Mouse (Mus musculus) CH12.LX (cell line): ENCODE results near the gene Kbtbd7. TPM values are rescaled to one million over a fixed set of nuclear protein-coding genes. Genes with fewer than 3 reads are reported as not detected.

Experiments
- DNase-seq: peaks from one replicate; pipeline ENCODE4 v3.0.0-alpha.2; 2013; ENCODE audit errors: extremely low read depth
- H3K27ac ChIP-seq: 2 replicates; pipeline ENCODE4 v1.5.1; 2012; ENCODE audit warnings: low read depth, mild to moderate bottlenecking, control low read depth, moderate library complexity; ENCODE audit not compliant: insufficient read depth
- H3K27me3 ChIP-seq: replicated peaks from 2 replicates; pipeline ENCODE3; 2012; ENCODE audit warnings: inconsistent platforms
- H3K36me3 ChIP-seq, 2 experiments: replicated peaks in 1 of 2; 2 replicates each; pipeline versions ENCODE3 to v1.6.1; 2012; ENCODE audit warnings: inconsistent platforms in 1 of 2, low read length in 1 of 2, mild to moderate bottlenecking in 1 of 2, mixed read lengths in 1 of 2, moderate library complexity in 1 of 2; ENCODE audit not compliant: control insufficient read depth in 1 of 2, insufficient read depth in 1 of 2
- H3K4me1 ChIP-seq, 2 experiments: 2 replicates each; pipeline ENCODE4 v1.6.1; 2012; ENCODE audit warnings: inconsistent platforms in 1 of 2, moderate library complexity in 1 of 2; ENCODE audit not compliant: insufficient read depth in 2 of 2, control insufficient read depth in 1 of 2
- H3K4me2 ChIP-seq: 2 replicates; pipeline ENCODE4 v1.6.1; 2012; ENCODE audit warnings: low read depth, mild to moderate bottlenecking, control low read depth; ENCODE audit not compliant: poor library complexity, insufficient read depth, severe bottlenecking
- H3K4me3 ChIP-seq, 3 experiments: fragments of 150-350 bp in 1 of 3; sonication (generic) in 1 of 3; replicated peaks in 1 of 3; 2 replicates each; pipeline versions ENCODE3 to v1.5.1; 2011 to 2012; ENCODE audit warnings: low read depth in 2 of 3, low read length in 2 of 3, mild to moderate bottlenecking in 2 of 3, moderate library complexity in 2 of 3, control low read depth in 1 of 3, improper control_type of control experiment in 1 of 3, inconsistent platforms in 1 of 3, mixed read lengths in 1 of 3; ENCODE audit not compliant: poor library complexity in 1 of 3
- H3K79me2 ChIP-seq: replicated peaks from 2 replicates; pipeline ENCODE4 v1.6.1; 2012; ENCODE audit warnings: mild to moderate bottlenecking, moderate library complexity; ENCODE audit not compliant: control insufficient read depth, poor library complexity, insufficient read depth, severe bottlenecking; ENCODE audit errors: extremely low read depth
- H3K9ac ChIP-seq: 2 replicates; pipeline ENCODE4 v1.6.1; 2012; ENCODE audit warnings: low read depth, mild to moderate bottlenecking, control low read depth, moderate library complexity; ENCODE audit not compliant: insufficient read depth
- H3K9me3 ChIP-seq: replicated peaks from 2 replicates; pipeline ENCODE3; 2012; ENCODE audit warnings: low read length, inconsistent platforms, mixed read lengths
- BHLHE40 ChIP-seq: IDR thresholded peaks from 2 replicates; pipeline ENCODE4 v1.6.1; 2011; ENCODE audit warnings: mild to moderate bottlenecking, low read depth, low read length, improper control_type of control experiment
- CHD1 ChIP-seq: IDR thresholded peaks from 2 replicates; pipeline ENCODE4 v1.6.1; 2012; ENCODE audit warnings: low read depth, low read length, improper control_type of control experiment, inconsistent platforms
- CHD2 ChIP-seq: IDR thresholded peaks from 2 replicates; pipeline ENCODE4 v1.6.1; 2011; ENCODE audit warnings: low read length, improper control_type of control experiment
- CTCF ChIP-seq, 2 experiments: IDR thresholded peaks in 1 of 2; conservative IDR thresholded peaks in 1 of 2; 2 replicates each; pipeline ENCODE4 v1.5.1; 2011 to 2012; ENCODE audit warnings: low read depth in 2 of 2, low read length in 2 of 2, improper control_type of control experiment in 1 of 2, inconsistent platforms in 1 of 2, mild to moderate bottlenecking in 1 of 2, moderate library complexity in 1 of 2
- ELF1 ChIP-seq: IDR thresholded peaks from 2 replicates; pipeline ENCODE4 v1.6.1; 2014; ENCODE audit warnings: low read depth, mild to moderate bottlenecking, inconsistent platforms, low read length, improper control_type of control experiment
- EP300 ChIP-seq: IDR thresholded peaks from 2 replicates; pipeline ENCODE4 v1.6.1; 2011; ENCODE audit warnings: low read length, improper control_type of control experiment
- ETS1 ChIP-seq: conservative IDR thresholded peaks from 2 replicates; pipeline ENCODE4 v1.6.1; 2012; ENCODE audit warnings: low read depth, mild to moderate bottlenecking, inconsistent platforms, low read length, improper control_type of control experiment, moderate library complexity
- GABPA ChIP-seq: IDR thresholded peaks from 2 replicates; pipeline ENCODE4 v1.6.1; 2012; ENCODE audit warnings: low read depth, low read length, improper control_type of control experiment, inconsistent platforms; ENCODE audit not compliant: insufficient replicate concordance
- IRF4 ChIP-seq: IDR thresholded peaks from 2 replicates; pipeline ENCODE4 v1.6.1; 2014; ENCODE audit warnings: low read depth, mild to moderate bottlenecking, inconsistent platforms, low read length, improper control_type of control experiment
- JUN ChIP-seq: IDR thresholded peaks from 2 replicates; pipeline ENCODE4 v1.6.1; 2011; ENCODE audit warnings: low read depth, mild to moderate bottlenecking, low read length, improper control_type of control experiment, moderate library complexity; ENCODE audit not compliant: insufficient read depth
- JUND ChIP-seq: conservative IDR thresholded peaks from 2 replicates; pipeline ENCODE4 v1.6.1; 2011; ENCODE audit warnings: low read depth, low read length, improper control_type of control experiment
- KAT2A ChIP-seq: IDR thresholded peaks from 2 replicates; pipeline ENCODE4 v1.6.1; 2012; ENCODE audit warnings: low read length, improper control_type of control experiment, inconsistent platforms; ENCODE audit not compliant: insufficient replicate concordance
- MAFK ChIP-seq: IDR thresholded peaks from 2 replicates; pipeline ENCODE4 v1.6.1; 2011; ENCODE audit warnings: low read length, improper control_type of control experiment; ENCODE audit not compliant: insufficient replicate concordance
- MAZ ChIP-seq: IDR thresholded peaks from 2 replicates; pipeline ENCODE4 v1.6.1; 2012; ENCODE audit warnings: low read depth, mild to moderate bottlenecking, inconsistent platforms, low read length, improper control_type of control experiment, moderate library complexity
- MXI1 ChIP-seq: IDR thresholded peaks from 2 replicates; pipeline ENCODE4 v1.6.1; 2011; ENCODE audit warnings: mild to moderate bottlenecking, low read depth, low read length, improper control_type of control experiment
- MYC ChIP-seq: IDR thresholded peaks from 2 replicates; pipeline ENCODE4 v1.6.1; 2011; ENCODE audit warnings: low read depth, mild to moderate bottlenecking, improper control_type of control experiment, low read length
- NELFE ChIP-seq: IDR thresholded peaks from 2 replicates; pipeline ENCODE4 v1.6.1; 2011; ENCODE audit warnings: low read depth, low read length, improper control_type of control experiment
- NRF1 ChIP-seq: IDR thresholded peaks from 2 replicates; pipeline ENCODE4 v1.6.1; 2014; ENCODE audit warnings: low read depth, mild to moderate bottlenecking, inconsistent platforms, low read length, improper control_type of control experiment, moderate library complexity
- POLR2A ChIP-seq: IDR thresholded peaks from 2 replicates; pipeline ENCODE4 v1.6.1; 2011; ENCODE audit warnings: low read depth, mild to moderate bottlenecking, improper control_type of control experiment, low read length
- RAD21 ChIP-seq: IDR thresholded peaks from 2 replicates; pipeline ENCODE4 v1.6.1; 2011; ENCODE audit warnings: low read depth, mild to moderate bottlenecking, low read length, improper control_type of control experiment, moderate library complexity
- RCOR1 ChIP-seq: conservative IDR thresholded peaks from 2 replicates; pipeline ENCODE4 v1.6.1; 2012; ENCODE audit warnings: low read depth, mild to moderate bottlenecking, inconsistent platforms, low read length, improper control_type of control experiment
- SIN3A ChIP-seq: IDR thresholded peaks from 2 replicates; pipeline ENCODE4 v1.6.1; 2012; ENCODE audit warnings: low read length, improper control_type of control experiment, inconsistent platforms
- SMC3 ChIP-seq: IDR thresholded peaks from 2 replicates; pipeline ENCODE4 v1.6.1; 2011; ENCODE audit warnings: low read depth, low read length, improper control_type of control experiment
- TBP ChIP-seq: conservative IDR thresholded peaks from 2 replicates; pipeline ENCODE4 v1.6.1; 2011; ENCODE audit warnings: low read depth, low read length, improper control_type of control experiment
- UBTF ChIP-seq: IDR thresholded peaks from 2 replicates; pipeline ENCODE4 v1.6.1; 2012; ENCODE audit warnings: low read depth, mild to moderate bottlenecking, inconsistent platforms, low read length, improper control_type of control experiment, moderate library complexity
- USF1 ChIP-seq: IDR thresholded peaks from 2 replicates; pipeline ENCODE4 v1.6.1; 2014; ENCODE audit warnings: low read depth, mild to moderate bottlenecking, inconsistent platforms, low read length, improper control_type of control experiment
- USF2 ChIP-seq: conservative IDR thresholded peaks from 2 replicates; pipeline ENCODE4 v1.6.1; 2011; ENCODE audit warnings: low read depth, low read length, improper control_type of control experiment
- ZC3H11A ChIP-seq: IDR thresholded peaks from 2 replicates; pipeline ENCODE4 v1.6.1; 2012; ENCODE audit warnings: low read depth, mild to moderate bottlenecking, inconsistent platforms, low read length, improper control_type of control experiment
- ZKSCAN1 ChIP-seq: IDR thresholded peaks from 2 replicates; pipeline ENCODE4 v1.6.1; 2012; ENCODE audit warnings: low read depth, inconsistent platforms, low read length, improper control_type of control experiment, borderline replicate concordance
- ZMIZ1 ChIP-seq: IDR thresholded peaks from 2 replicates; pipeline ENCODE4 v1.6.1; 2012; ENCODE audit warnings: low read depth, mild to moderate bottlenecking, inconsistent platforms, low read length, improper control_type of control experiment
- ZNF384 ChIP-seq: IDR thresholded peaks from 2 replicates; pipeline ENCODE4 v1.6.1; 2012; ENCODE audit warnings: low read depth, low read length, improper control_type of control experiment, inconsistent platforms
- dilution Hi-C: fragments of 300-500 bp; cut with MboI; formaldehyde crosslinking; loops from 2 replicates; pipeline ENCODE4 v1.14.3; 2020; ENCODE audit warnings: low sequenced_read_pairs; ENCODE audit not compliant: extremely low pct_unique_long_range_greater_than_20kb, extremely low pct_ligation_motif_present
- in situ Hi-C: fragments of 300-500 bp; cut with MboI; formaldehyde crosslinking; loops from 3 replicates; pipeline ENCODE4 v1.14.3; 2019; ENCODE audit warnings: low sequenced_read_pairs, low pct_ligation_motif_present, low pct_unique_long_range_greater_than_20kb, mixed read lengths
- polyA plus RNA-seq: library from polyadenylated mRNA; unstranded; fragments of >175 nt; gene quantifications from 2 replicates; pipeline ENCODE4 v1.2.1, GENCODE M21; 2012; ENCODE audit warnings: low read depth; ENCODE audit not compliant: insufficient read length
- total RNA-seq, 2 experiments: library from RNA; depleted of rRNA; stranded (reverse); fragments of 300-350 nt in 1 of 2; fragments of >200 nt in 1 of 2; gene quantifications; 2 replicates each; pipeline ENCODE4 v1.2.3; 2012 to 2014

The Kbtbd7 gene
- total and polyA plus RNA-seq, 3 experiments, result 1.9 to 2.7 (median 2.6) TPM

DNA sequence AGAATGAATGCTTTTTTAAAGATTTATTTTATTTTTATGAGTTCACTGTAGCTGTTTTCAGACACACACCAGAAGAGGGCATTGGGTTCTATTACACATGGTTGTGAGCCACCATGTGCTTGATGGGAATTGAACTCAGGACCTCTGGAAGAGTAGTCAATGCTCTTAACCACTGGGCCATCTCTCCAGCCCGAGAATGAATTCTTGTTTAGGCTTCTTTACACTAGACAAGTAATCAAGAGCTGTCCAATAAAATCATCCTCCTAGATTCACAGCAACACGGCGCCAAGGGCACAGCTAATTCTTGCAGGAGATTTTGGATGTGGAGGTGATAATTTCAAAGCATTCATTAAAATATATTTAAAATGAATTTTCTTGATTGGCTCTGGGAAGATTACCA is 38.0 kb upstream of the Kbtbd7 start:
- peaks cover 2 to 24% of the 10 kb centered on the region in 2 experiments for H3K36me3 ChIP-seq
- in situ Hi-C loops, result no loop called here
- TF ChIP-seq TBP (peak; percentile 70; the same call in 1 of the 2 replicates), USF1 (no peak), JUND (no peak), MYC (peak; percentile 76)
- peak overlapping the region; percentile 94 for H3K4me2 ChIP-seq
- no peaks in the 10 kb centered on the region for H3K27me3 ChIP-seq
- no peaks in the 10 kb centered on the region for H3K9me3 ChIP-seq
- H3K4me3 ChIP-seq, result peak overlapping the region in 2 of 3 experiments; percentile 49 to 88
- H3K27ac ChIP-seq, result no peak overlapping the region
- DNase-seq, result no peak
- H3K9ac ChIP-seq, result peak overlapping the region; percentile 83; the same call in 1 of the 2 replicates
- peaks cover 40% of the 10 kb centered on the region for H3K79me2 ChIP-seq
- H3K4me1 ChIP-seq, result peaks cover 2 to 34% of the 10 kb centered on the region in 2 experiments; a peak in 2 of 4 replicates
- dilution Hi-C loops, result no loop called here

GRCm38 (mm10) chr14:79389438-79390264 is 36.7 kb upstream of the Kbtbd7 start:
- peak overlapping the region; percentile 83 for H3K9ac ChIP-seq
- peak overlapping the region; percentile 94 for H3K4me2 ChIP-seq
- H3K36me3 ChIP-seq, result peaks cover 2 to 19% of the 10 kb centered on the region in 2 experiments
- dilution Hi-C loops (no loop called here), in situ Hi-C loops (no loop called here)
- H3K27me3 ChIP-seq, result no peaks in the 10 kb centered on the region
- H3K27ac ChIP-seq, result peak overlapping the region; percentile 81
- no peak for DNase-seq
- peak overlapping the region; percentile 74 to 88 (median 84) for H3K4me3 ChIP-seq
- H3K4me1 ChIP-seq, result peaks cover 6 to 42% of the 10 kb centered on the region in 2 experiments; a peak in 3 of 4 replicates
- peaks cover 39% of the 10 kb centered on the region for H3K79me2 ChIP-seq
- no peaks in the 10 kb centered on the region for H3K9me3 ChIP-seq
- TF ChIP-seq ZNF384 (peak; percentile 74), MAZ (no peak), RCOR1 (no peak), EP300 (no peak), ETS1 (no peak), POLR2A (no peak), USF1 (no peak; the same call in 1 of the 2 replicates), CHD2 (no peak), GABPA (no peak), TBP (0 out of 2 replicates have a peak, but pooled peaks have one; percentile 7), NRF1 (no peak), SIN3A (peak; percentile 73), ZKSCAN1 (no peak), UBTF (no peak), KAT2A (no peak), MXI1 (peak; percentile 87), ZC3H11A (no peak), MAFK (no peak), RAD21 (no peak), JUN (no peak), ZMIZ1 (no peak), MYC (peak; percentile 95), IRF4 (no peak), BHLHE40 (peak; percentile 36), USF2 (no peak), CHD1 (peak; percentile 70; the same call in 1 of the 2 replicates), NELFE (no peak), CTCF (conservative IDR thresholded peaks at IDR 0.05 in 1 of 2, IDR thresholded peaks at IDR 0.05 in 1 of 2; ENCODE audit: low read depth in 2 of 2, low read length in 2 of 2) (no peak), SMC3 (no peak), ELF1 (no peak)
